Mouse (Mus musculus): ENCODE data around the gene Mlst8.

GRCm38 (mm10) chr17:24461580-24461979, 17.3 kb downstream of the Mlst8 start:
- TF ChIP-seq TCF12 (IDR thresholded peaks at IDR 0.05; ENCODE audit: low read depth, low read length) (no peak), TBP (IDR thresholded peaks at IDR 0.05; ENCODE audit: low read depth, low read length) (no peak), CTCF (IDR thresholded peaks at IDR 0.05 in 2 of 3, conservative IDR thresholded peaks at IDR 0.05 in 1 of 3; ENCODE audit: control insufficient read depth in 1 of 3, insufficient read depth in 1 of 3, low read depth in 2 of 3, low read length in 3 of 3, poor library complexity in 1 of 3, severe bottlenecking in 1 of 3) (peak; percentile 50 to 87 (median 54)), EP300 (IDR thresholded peaks at IDR 0.05; ENCODE audit: low read depth in 1 of 2, low read length in 2 of 2) (no peak)

All from MEL (cell line).